ENCODE assay signal across 33 mouse cellular contexts in the genomic region with DNA sequence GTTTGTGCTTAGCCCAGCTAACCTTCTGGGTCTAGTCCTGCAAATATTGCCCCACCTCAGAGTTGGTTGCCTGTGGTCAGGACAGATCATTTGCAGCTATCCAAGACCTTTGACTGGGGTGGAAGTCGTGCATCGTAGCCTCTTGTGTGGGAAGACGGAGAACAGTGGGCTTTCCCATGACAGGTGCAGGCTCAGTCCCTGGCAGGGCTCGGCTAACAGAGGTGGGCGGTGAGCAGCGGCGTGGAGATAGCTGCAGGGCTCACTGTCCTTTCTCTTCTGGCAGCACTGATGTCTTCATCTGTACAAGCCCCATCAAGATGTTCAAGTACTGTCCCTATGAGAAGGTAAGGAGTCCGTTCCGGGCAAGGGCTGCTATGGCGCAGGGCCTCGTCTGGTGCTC. TPM values are rescaled to one million over a fixed set of nuclear protein-coding genes. Genes with fewer than 3 reads are reported as not detected.
DNase-seq lines count a peak whose midpoint lies in the region; ATAC-seq and TF ChIP-seq lines count a peak whose summit lies in the region.
"Had no signal": no experiment of that assay in that cellular context is flagged by ENCODE, and none has a peak within 500 bp of the region (broad histone marks: within the 10 kb centered on the region; RNA-seq: fewer than 3 reads in every experiment).

No protein-coding gene starts in this region.

- H3K4me1 ChIP-seq in hindbrain, embryonic 13.5 days (replicated peaks), result peaks cover 9% of the 10 kb centered on the region; the same call in 1 of the 2 replicates
- no peaks in the 10 kb centered on the region for H3K4me1 ChIP-seq in hindbrain, embryonic 14.5 days (replicated peaks; ENCODE audit: control insufficient read depth, insufficient read depth, low read length)
- peaks cover 82% of the 10 kb centered on the region for H3K4me1 ChIP-seq in megakaryocyte, embryonic 14.5 days
- H3K4me1 ChIP-seq: embryonic facial prominence, embryonic 12.5 days; forebrain, embryonic 10.5 days; hindbrain, embryonic 15.5 days; neural tube, embryonic 12.5 days had no signal

- no peak for TF ChIP-seq POLR2A in myocyte (IDR thresholded peaks at IDR 0.05; ENCODE audit: insufficient read length, low read depth)

- H3K36me3 ChIP-seq in hindbrain, embryonic 13.5 days, result peaks cover 13% of the 10 kb centered on the region
- H3K36me3 ChIP-seq in hindbrain, embryonic 14.5 days (replicated peaks; ENCODE audit: control insufficient read depth, insufficient read depth), result peaks cover 6% of the 10 kb centered on the region; the same call in 1 of the 2 replicates
- peaks cover 90% of the 10 kb centered on the region for H3K36me3 ChIP-seq in megakaryocyte, embryonic 14.5 days (replicated peaks; ENCODE audit: low read length)
- peaks cover 3% of the 10 kb centered on the region for H3K36me3 ChIP-seq in myocyte (ENCODE audit: control insufficient read depth, insufficient read depth)
- H3K36me3 ChIP-seq: embryonic facial prominence, embryonic 12.5 days; hindbrain, embryonic 15.5 days had no signal

- ATAC-seq in hindbrain, embryonic 13.5 days (ENCODE audit: low FRiP score), result no peak
- ATAC-seq in hindbrain, embryonic 14.5 days (ENCODE audit: low FRiP score), result no peak
- ATAC-seq in megakaryocyte, adult 5-6 weeks (ENCODE audit: poor library complexity, severe bottlenecking), result no peak
- ATAC-seq: forebrain, embryonic 16.5 days; liver, embryonic 12.5 days; liver, postnatal 0 days had no signal

- H3ac ChIP-seq in myocyte (ENCODE audit: control insufficient read depth, insufficient read length), result no peak overlapping the region

- no peak for DNase-seq in hindbrain, embryonic 14.5 days (ENCODE audit: low spot score)
- DNase-seq in right cerebral cortex, adult 18-20 months, result peak; percentile 49
- DNase-seq in right cerebral cortex, postnatal 4 days, result no peak
- no peak for DNase-seq in urinary bladder, adult 2 months (ENCODE audit: low spot score)
- DNase-seq: adrenal gland, postnatal 14 days; cerebellum, adult 11-12 months; cerebellum, adult 9-11 months; embryo, embryonic 11 days; gastrocnemius, adult 2 months; gastrocnemius, postnatal 36 days; heart, adult 18-20 months; heart, postnatal 36 days; kidney, adult 18-20 months; kidney, postnatal 4 days; layer of hippocampus, adult 9-11 months; left cerebral cortex, postnatal 4 days; liver, postnatal 0 days; lung, postnatal 36 days; right cerebral cortex, postnatal 25 days; spleen, adult 18-20 months; thymus, postnatal 14 days had no signal

- no peaks in the 10 kb centered on the region for H3K27me3 ChIP-seq in hindbrain, embryonic 13.5 days
- no peaks in the 10 kb centered on the region for H3K27me3 ChIP-seq in hindbrain, embryonic 14.5 days (ENCODE audit: control insufficient read depth, insufficient read depth, low read length)
- no peaks in the 10 kb centered on the region for H3K27me3 ChIP-seq in megakaryocyte, embryonic 14.5 days (replicated peaks)
- H3K27me3 ChIP-seq in myocyte (ENCODE audit: control insufficient read depth, insufficient read depth, insufficient read length), result no peaks in the 10 kb centered on the region
- H3K27me3 ChIP-seq: embryonic facial prominence, embryonic 12.5 days; hindbrain, embryonic 15.5 days; liver, embryonic 12.5 days; neural tube, embryonic 12.5 days had no signal

- H3K4me3 ChIP-seq in hindbrain, embryonic 13.5 days, result no peak overlapping the region
- H3K4me3 ChIP-seq in hindbrain, embryonic 14.5 days (replicated peaks; ENCODE audit: low read length), result no peak overlapping the region
- peak overlapping the region; percentile 12 for H3K4me3 ChIP-seq in megakaryocyte, embryonic 14.5 days (replicated peaks)
- H3K4me3 ChIP-seq in myocyte, result no peak overlapping the region
- H3K4me3 ChIP-seq: embryonic facial prominence, embryonic 12.5 days; forebrain, embryonic 10.5 days; gastrocnemius, adult 2 months; hindbrain, embryonic 15.5 days; liver, embryonic 12.5 days; neural tube, embryonic 12.5 days had no signal

- no peaks in the 10 kb centered on the region for H3K79me2 ChIP-seq in myocyte (ENCODE audit: control insufficient read depth, insufficient read depth)

- H3K9ac ChIP-seq in hindbrain, embryonic 13.5 days, result 0 out of 2 replicates have a peak overlapping the region, but pooled peaks have one; percentile 8
- no peak overlapping the region for H3K9ac ChIP-seq in hindbrain, embryonic 14.5 days
- H3K9ac ChIP-seq: embryonic facial prominence, embryonic 12.5 days; hindbrain, embryonic 15.5 days; liver, embryonic 12.5 days; liver, postnatal 0 days; neural tube, embryonic 12.5 days had no signal

- H3K4me2 ChIP-seq in hindbrain, embryonic 13.5 days, result no peak overlapping the region
- no peak overlapping the region for H3K4me2 ChIP-seq in hindbrain, embryonic 14.5 days (replicated peaks)
- H3K4me2 ChIP-seq in myocyte (ENCODE audit: low read depth), result no peak overlapping the region
- H3K4me2 ChIP-seq: embryonic facial prominence, embryonic 12.5 days; heart, embryonic 11.5 days; hindbrain, embryonic 15.5 days; liver, embryonic 12.5 days; neural tube, embryonic 12.5 days had no signal

- no peak overlapping the region for H3K27ac ChIP-seq in hindbrain, embryonic 13.5 days
- H3K27ac ChIP-seq in hindbrain, embryonic 14.5 days, result no peak overlapping the region
- H3K27ac ChIP-seq: embryonic facial prominence, embryonic 12.5 days; forebrain, embryonic 10.5 days; gastrocnemius, adult 2 months; hindbrain, embryonic 15.5 days; kidney, postnatal 0 days; liver, embryonic 12.5 days; neural tube, embryonic 12.5 days had no signal

- H3K9me3 ChIP-seq in hindbrain, embryonic 13.5 days, result no peaks in the 10 kb centered on the region
- no peaks in the 10 kb centered on the region for H3K9me3 ChIP-seq in hindbrain, embryonic 14.5 days (ENCODE audit: control insufficient read depth, low read length)
- no peaks in the 10 kb centered on the region for H3K9me3 ChIP-seq in megakaryocyte, embryonic 14.5 days
- H3K9me3 ChIP-seq: embryonic facial prominence, embryonic 12.5 days; forebrain, embryonic 10.5 days; hindbrain, embryonic 15.5 days; liver, embryonic 12.5 days; neural tube, embryonic 12.5 days had no signal

- WGBS in hindbrain, embryonic 13.5 days, result 84% methylated on average over 11 of the region's 11 CpGs
- 81% methylated on average over 11 of the region's 11 CpGs for WGBS in hindbrain, embryonic 14.5 days

TF ChIP-seq in myocyte, 11 proteins besides CTCF, POLR2A, EP300 and RAD21:
- TF ChIP-seq MYOG (IDR thresholded peaks at IDR 0.05; ENCODE audit: control insufficient read depth in 1 of 3, insufficient read depth in 1 of 3, insufficient read length in 2 of 3, low read depth in 2 of 3) (peak in 1 of 3 experiments; percentile 58), TCF12 (IDR thresholded peaks at IDR 0.05; ENCODE audit: insufficient read depth, poor library complexity, severe bottlenecking) (no peak), MYOD1 (IDR thresholded peaks at IDR 0.05; ENCODE audit: control insufficient read depth in 1 of 3, insufficient read length in 2 of 3, low read depth in 2 of 3) (peak in 2 of 3 experiments; percentile 58 to 94), REST (IDR thresholded peaks at IDR 0.05; ENCODE audit: insufficient read depth, insufficient read length) (no peak), SRF (IDR thresholded peaks at IDR 0.05; ENCODE audit: control insufficient read depth, insufficient read length, low read depth) (no peak), POLR2AphosphoS2 (IDR thresholded peaks at IDR 0.05; ENCODE audit: insufficient read length, low read depth) (no peak), E2F4 (IDR thresholded peaks at IDR 0.05; ENCODE audit: insufficient read depth) (no peak), MAX (IDR thresholded peaks at IDR 0.05; ENCODE audit: low read depth) (no peak), TCF3 (IDR thresholded peaks at IDR 0.05; ENCODE audit: insufficient read length, low read depth) (no peak), USF1 (IDR thresholded peaks at IDR 0.05; ENCODE audit: low read depth) (no peak), CEBPB (IDR thresholded peaks at IDR 0.05; ENCODE audit: insufficient read depth, poor library complexity, severe bottlenecking) (no peak)

RNA-seq across cellular contexts. Expression of a gene that starts 20.8 kb away (rescaled TPM):
- 205 and 210 TPM in 2 replicates for polyA plus RNA-seq in hindbrain, embryonic 13.5 days (2015; fragmentation: Nextera tagmentation; extraction: Ambion mirVana)
- polyA plus RNA-seq in hindbrain, embryonic 14.5 days (2014; fragmentation: Nextera tagmentation; extraction: Ambion mirVana), result 198 and 199 TPM in 2 replicates
- 9.1 and 21.7 TPM in 2 replicates for polyA plus RNA-seq in megakaryocyte, embryonic 14.5 days (2012; ENCODE audit: insufficient read depth, low replicate concordance)
- total RNA-seq in megakaryocyte, adult 5-6 weeks (2015), result 88.2 and 94.6 TPM in 2 replicates
- 90.2 and 100 TPM in 2 replicates for total RNA-seq in megakaryocyte, adult 5-6 weeks (2017)
- polyA plus RNA-seq in myocyte (2012; fragmentation: generic; extraction: Trizol), result 65.7 TPM
- 36.1 and 44.7 TPM in 2 replicates for polyA plus RNA-seq in urinary bladder, adult 2 months (2012; rRNA removed)

RNA-seq across cellular contexts. Expression of a gene that starts 21.2 kb away (rescaled TPM):
- 61.5 and 64.1 TPM in 2 replicates for polyA plus RNA-seq in hindbrain, embryonic 13.5 days (2015; fragmentation: Nextera tagmentation; extraction: Ambion mirVana)
- polyA plus RNA-seq in hindbrain, embryonic 14.5 days (2014; fragmentation: Nextera tagmentation; extraction: Ambion mirVana), result 70.0 and 70.1 TPM in 2 replicates
- polyA plus RNA-seq in megakaryocyte, embryonic 14.5 days (2012; ENCODE audit: insufficient read depth, low replicate concordance), result 42.2 and 46.8 TPM in 2 replicates
- total RNA-seq in megakaryocyte, adult 5-6 weeks (2015), result 9.9 and 13.1 TPM in 2 replicates
- total RNA-seq in megakaryocyte, adult 5-6 weeks (2017), result 7.7 and 11.3 TPM in 2 replicates
- 30.8 TPM for polyA plus RNA-seq in myocyte (2012; fragmentation: generic; extraction: Trizol)
- polyA plus RNA-seq in urinary bladder, adult 2 months (2012; rRNA removed), result 18.4 and 21.0 TPM in 2 replicates

RNA-seq across cellular contexts. Expression of a gene that starts 50.7 kb away (rescaled TPM):
- 39.6 and 41.0 TPM in 2 replicates for polyA plus RNA-seq in hindbrain, embryonic 13.5 days (2015; fragmentation: Nextera tagmentation; extraction: Ambion mirVana)
- polyA plus RNA-seq in hindbrain, embryonic 14.5 days (2014; fragmentation: Nextera tagmentation; extraction: Ambion mirVana), result 35.9 and 39.7 TPM in 2 replicates
- 12.2 and 19.0 TPM in 2 replicates for polyA plus RNA-seq in megakaryocyte, embryonic 14.5 days (2012; ENCODE audit: insufficient read depth, low replicate concordance)
- total RNA-seq in megakaryocyte, adult 5-6 weeks (2015), result 11.3 and 11.4 TPM in 2 replicates
- 19.9 and 25.3 TPM in 2 replicates for total RNA-seq in megakaryocyte, adult 5-6 weeks (2017)
- 43.9 TPM for polyA plus RNA-seq in myocyte (2012; fragmentation: generic; extraction: Trizol)
- 42.6 and 48.8 TPM in 2 replicates for polyA plus RNA-seq in urinary bladder, adult 2 months (2012; rRNA removed)
